Mouse (Mus musculus) thymus, adult 2 months (tissue): ENCODE results near the gene Ddx39b.

Source experiments
- CTCF ChIP-seq: fragments of 200-500 bp; IDR thresholded peaks from 2 replicates; pipeline ENCODE4 v1.5.1; 2012; ENCODE audit warnings: mild to moderate bottlenecking, control low read depth, low read length, moderate library complexity, borderline replicate concordance; ENCODE audit not compliant: control insufficient read depth, poor library complexity, insufficient read depth; ENCODE audit errors: extremely low read depth
- POLR2A ChIP-seq: fragments of 200-500 bp; IDR thresholded peaks from 2 replicates; pipeline ENCODE4 v1.6.1; 2012; ENCODE audit warnings: mild to moderate bottlenecking, low read length, control low read depth, moderate library complexity; ENCODE audit not compliant: control insufficient read depth, poor library complexity, insufficient read depth; ENCODE audit errors: extremely low read depth

DNA sequence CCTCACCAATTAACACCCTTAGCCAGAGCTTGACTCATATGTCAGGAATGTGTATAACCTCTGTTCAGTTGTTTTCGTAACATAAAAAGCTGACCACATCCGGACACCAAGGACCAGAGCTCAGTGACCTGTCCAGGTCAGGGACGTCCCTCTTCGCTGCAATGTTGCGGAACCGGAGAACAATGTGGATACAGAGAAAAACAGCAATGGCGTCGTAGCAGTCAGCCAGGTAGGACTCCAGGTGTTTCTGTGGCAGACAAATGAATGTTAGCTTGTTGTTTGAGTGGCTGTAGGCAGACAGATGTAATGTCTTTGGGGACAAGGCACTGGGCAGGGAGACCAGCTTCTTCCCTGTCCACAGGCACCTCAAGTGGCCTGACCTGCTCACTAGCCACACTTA lies 36.5 kb downstream of the Ddx39b start:
- no peak for TF ChIP-seq CTCF
- TF ChIP-seq POLR2A, result no peak
